ENCODE assay signal across 9 mouse cellular contexts in genomic region chr7:63925413-63926360, GRCm38 (mm10). TPM values are rescaled to one million over a fixed set of nuclear protein-coding genes. Genes with fewer than 3 reads are reported as not detected.
DNase-seq lines count a peak whose midpoint lies in the region; ATAC-seq lines count a peak whose summit lies in the region.
"Had no signal": no experiment of that assay in that cellular context is flagged by ENCODE, and none has a peak within 500 bp of the region (broad histone marks: within the 10 kb centered on the region; RNA-seq: fewer than 3 reads in every experiment).

No protein-coding gene starts in this region.

- no peaks in the 10 kb centered on the region for H3K9me3 ChIP-seq in midbrain, embryonic 16.5 days (replicated peaks; ENCODE audit: control insufficient read depth, low read length, poor library complexity, severe bottlenecking)

- H3K4me1 ChIP-seq in midbrain, embryonic 16.5 days (ENCODE audit: control insufficient read depth, insufficient read depth, low read length): peaks cover 30% of the 10 kb centered on the region

- no peak for DNase-seq in frontal cortex, postnatal 10 days (ENCODE audit: low spot score in 2 of 2)
- peak; percentile 82 for DNase-seq in CD4-positive, CD25-positive, alpha-beta regulatory T cell, adult 2 months (ENCODE audit: low read depth, low spot score)
- peak; percentile 67 to 86 for DNase-seq in left cerebral cortex, postnatal 14 days (ENCODE audit: low spot score in 2 of 2)
- peak; percentile 78 for DNase-seq in thymus, postnatal 0 days (ENCODE audit: low spot score)

- no peak overlapping the region for H3K27ac ChIP-seq in midbrain, embryonic 16.5 days (ENCODE audit: low read length)

- no peaks in the 10 kb centered on the region for H3K27me3 ChIP-seq in midbrain, embryonic 16.5 days (ENCODE audit: control insufficient read depth, insufficient read depth, low read depth, low read length)

- intact Hi-C loops in left cerebral cortex, postnatal 14 days (cut with DNase I): no loop called here

- no peak overlapping the region for H3K9ac ChIP-seq in midbrain, embryonic 16.5 days (ENCODE audit: low read depth, low read length)

- 73% methylated on average over 14 of the region's 14 CpGs for WGBS in midbrain, embryonic 16.5 days

- no peaks in the 10 kb centered on the region for H3K36me3 ChIP-seq in midbrain, embryonic 16.5 days (ENCODE audit: control insufficient read depth, insufficient read depth, low read length)

- H3K4me2 ChIP-seq in midbrain, embryonic 16.5 days (ENCODE audit: low read length): no peak overlapping the region

- no peak overlapping the region for H3K4me3 ChIP-seq in midbrain, embryonic 16.5 days (ENCODE audit: low read depth, low read length)

- peak; percentile 82 for ATAC-seq in frontal cortex, adult (ENCODE audit: low TSS enrichment)
- peak; percentile 55 for ATAC-seq in erythroblast, adult 5-6 weeks (replicated peaks; ENCODE audit: low FRiP score, poor library complexity, severe bottlenecking)
- ATAC-seq in hematopoietic stem cell, adult 5-6 weeks (replicated peaks in 1 of 2; ENCODE audit: insufficient read depth in 1 of 2, low FRiP score in 2 of 2, low TSS enrichment in 1 of 2, low read depth in 1 of 2, poor library complexity in 2 of 2, severe bottlenecking in 2 of 2): peak; percentile 82 to 85
- peak; percentile 37; the same call in 1 of the 2 replicates for ATAC-seq in midbrain, embryonic 16.5 days

RNA-seq across cellular contexts. Expression of gene E030018B13Rik, which starts 9.0 kb away (rescaled TPM):
- not detected in 2 replicates for total RNA-seq in erythroblast, adult 5-6 weeks (2015; ENCODE audit: low replicate concordance)
- total RNA-seq in erythroblast, adult 5-6 weeks (2017; ENCODE audit: low replicate concordance): not detected in 2 replicates
- total RNA-seq in hematopoietic stem cell, adult 5-6 weeks (2017): not detected in 2 replicates
- total RNA-seq in left cerebral cortex, postnatal 14 days (2021): not detected
- polyA plus RNA-seq in midbrain, embryonic 16.5 days (2015; fragmentation: Nextera tagmentation; extraction: Ambion mirVana): 0.21 TPM in 1 of 2 replicates, not detected in the other
- polyA plus RNA-seq in thymus, postnatal 0 days (2015; fragmentation: Nextera tagmentation; extraction: Ambion mirVana): 0.21 and 0.40 TPM in 2 replicates
- total RNA-seq: ES-E14 had no signal

RNA-seq across cellular contexts. Expression of gene Klf13, which starts 13.0 kb away (rescaled TPM):
- 29.4 and 32.6 TPM in 2 replicates for total RNA-seq in erythroblast, adult 5-6 weeks (2015; ENCODE audit: low replicate concordance)
- 16.7 and 36.9 TPM in 2 replicates for total RNA-seq in erythroblast, adult 5-6 weeks (2017; ENCODE audit: low replicate concordance)
- 16.7 and 24.3 TPM in 2 replicates for total RNA-seq in hematopoietic stem cell, adult 5-6 weeks (2017)
- total RNA-seq in left cerebral cortex, postnatal 14 days (2021): 100 to 1,000 TPM; 168 to 175 TPM
- polyA plus RNA-seq in midbrain, embryonic 16.5 days (2015; fragmentation: Nextera tagmentation; extraction: Ambion mirVana): 19.9 and 21.6 TPM in 2 replicates
- polyA plus RNA-seq in thymus, postnatal 0 days (2015; fragmentation: Nextera tagmentation; extraction: Ambion mirVana): 95.1 and 134 TPM in 2 replicates

Comparison
In these comparisons a context has a peak if more than half of its experiments do, and no peak if none do; other contexts are left out.
1. DNase-seq: peak in CD4-positive, CD25-positive, alpha-beta regulatory T cell, adult 2 months (single experiment), left cerebral cortex, postnatal 14 days (2 of 2) and thymus, postnatal 0 days (single experiment); none in frontal cortex, postnatal 10 days (0 of 2).
2. Peak in every context shown above with its lines, with median percentiles within 50 percentile points of each other: ATAC-seq.